Mouse (Mus musculus) embryonic fibroblast, embryonic 13.5 days (primary cell): ENCODE data around the gene Hip1.

Experiments
- CTCF ChIP-seq: IDR thresholded peaks from 2 replicates; pipeline ENCODE4 v1.5.1; 2011; ENCODE audit warnings: mild to moderate bottlenecking, control low read depth, low read length, moderate library complexity, borderline replicate concordance; ENCODE audit not compliant: insufficient read depth
- POLR2A ChIP-seq: IDR thresholded peaks from 2 replicates; pipeline ENCODE4 v1.6.1; 2011; ENCODE audit warnings: low read depth, mild to moderate bottlenecking, control low read depth, low read length, moderate library complexity

DNA sequence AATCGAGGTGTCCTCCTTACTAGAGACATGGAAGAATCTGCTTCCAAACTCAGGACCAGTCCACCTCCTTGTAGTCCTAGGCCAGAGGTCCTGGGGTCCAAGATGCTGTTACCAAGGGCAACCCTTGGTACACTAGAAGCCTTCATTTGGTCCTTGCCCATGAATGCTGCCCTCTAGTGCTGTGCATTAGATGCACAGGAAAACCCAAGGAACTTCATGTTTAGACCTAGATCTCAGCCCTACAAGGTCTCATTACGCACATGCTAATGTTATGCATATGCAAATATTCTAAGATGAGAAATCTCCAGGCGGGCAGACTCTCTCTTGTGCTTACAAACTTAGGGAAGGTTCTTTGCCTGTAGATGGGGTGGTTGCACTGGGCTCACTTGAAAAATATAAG, 15.6 kb downstream of the Hip1 start:
- TF ChIP-seq CTCF: no peak
- TF ChIP-seq POLR2A: no peak
